Mouse (Mus musculus): ENCODE data around the gene Epb42. TPM values are rescaled to one million over a fixed set of nuclear protein-coding genes. Genes with fewer than 3 reads are reported as not detected.
"Not testable (repeated sequence)": the region's sequence is repeated elsewhere in the genome, so short reads cannot be mapped to it uniquely, and the experiment has no call there.

Epb42 gene
- polyA plus RNA-seq, 1 experiment: not detected

- Histone ChIP-seq H3K4me1 (ENCODE audit: control insufficient read depth, insufficient read depth, low read length) (no peaks in the 10 kb centered on the region), H3K27me3 (ENCODE audit: control insufficient read depth, insufficient read depth, low read length) (no peaks in the 10 kb centered on the region), H3K4me3 (ENCODE audit: control insufficient read depth, low read depth, low read length) (no peak overlapping the region), H3K36me3 (ENCODE audit: control insufficient read depth, insufficient read depth, low read length) (no peaks in the 10 kb centered on the region), H3K27ac (ENCODE audit: control insufficient read depth, insufficient read depth, low read depth, low read length) (no peak overlapping the region)
- TF ChIP-seq CTCF (IDR thresholded peaks at IDR 0.05; ENCODE audit: control insufficient read depth, insufficient read depth, insufficient replicate concordance, low read depth, low read length) (no peak), POLR2A (IDR thresholded peaks at IDR 0.05; ENCODE audit: control insufficient read depth, low read depth, low read length) (no peak)
Observed at GRCm38 (mm10) chr2:121061315-121061714, 24.4 kb upstream of the Epb42 start.

DNA sequence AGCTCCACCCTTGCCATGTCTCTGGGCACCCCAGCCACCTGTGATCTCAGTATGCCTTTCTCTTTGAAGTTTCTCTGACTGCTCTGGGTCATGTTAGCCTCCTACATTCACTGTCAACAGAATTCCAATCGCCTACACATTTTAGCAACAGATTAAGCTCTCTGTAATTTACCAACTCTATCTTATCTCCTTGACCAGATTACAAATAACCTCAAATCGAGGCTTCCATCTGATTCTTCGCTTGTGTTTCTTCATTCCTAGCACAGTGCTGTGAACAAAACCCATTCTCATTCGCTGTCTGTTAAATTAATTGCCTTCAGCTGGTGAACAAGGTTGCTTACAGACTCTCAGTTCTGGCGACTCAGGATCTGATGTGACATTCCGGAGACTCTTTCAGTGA, 21.1 kb upstream of the Epb42 start:
- no peaks in the 10 kb centered on the region for H3K36me3 ChIP-seq (ENCODE audit: control insufficient read depth, insufficient read depth, low read length)
- H3K27ac ChIP-seq (ENCODE audit: control insufficient read depth, insufficient read depth, low read depth, low read length): no peak overlapping the region
- no peaks in the 10 kb centered on the region for H3K4me1 ChIP-seq (ENCODE audit: control insufficient read depth, insufficient read depth, low read length)
- TF ChIP-seq CTCF (IDR thresholded peaks at IDR 0.05; ENCODE audit: control insufficient read depth, insufficient read depth, insufficient replicate concordance, low read depth, low read length) (no peak), POLR2A (IDR thresholded peaks at IDR 0.05; ENCODE audit: control insufficient read depth, low read depth, low read length) (no peak)
- H3K4me3 ChIP-seq (ENCODE audit: control insufficient read depth, low read depth, low read length): no peak overlapping the region
- no peaks in the 10 kb centered on the region for H3K27me3 ChIP-seq (ENCODE audit: control insufficient read depth, insufficient read depth, low read length)

GRCm38 (mm10) chr2:121055915-121056314, 19.0 kb upstream of the Epb42 start:
- TF ChIP-seq CTCF (IDR thresholded peaks at IDR 0.05; ENCODE audit: control insufficient read depth, insufficient read depth, insufficient replicate concordance, low read depth, low read length) (no peak), POLR2A (IDR thresholded peaks at IDR 0.05; ENCODE audit: control insufficient read depth, low read depth, low read length) (no peak)
- Histone ChIP-seq H3K27ac (ENCODE audit: control insufficient read depth, insufficient read depth, low read depth, low read length) (no peak overlapping the region), H3K27me3 (ENCODE audit: control insufficient read depth, insufficient read depth, low read length) (no peaks in the 10 kb centered on the region), H3K36me3 (ENCODE audit: control insufficient read depth, insufficient read depth, low read length) (no peaks in the 10 kb centered on the region), H3K4me1 (ENCODE audit: control insufficient read depth, insufficient read depth, low read length) (no peaks in the 10 kb centered on the region), H3K4me3 (ENCODE audit: control insufficient read depth, low read depth, low read length) (no peak overlapping the region)

DNA sequence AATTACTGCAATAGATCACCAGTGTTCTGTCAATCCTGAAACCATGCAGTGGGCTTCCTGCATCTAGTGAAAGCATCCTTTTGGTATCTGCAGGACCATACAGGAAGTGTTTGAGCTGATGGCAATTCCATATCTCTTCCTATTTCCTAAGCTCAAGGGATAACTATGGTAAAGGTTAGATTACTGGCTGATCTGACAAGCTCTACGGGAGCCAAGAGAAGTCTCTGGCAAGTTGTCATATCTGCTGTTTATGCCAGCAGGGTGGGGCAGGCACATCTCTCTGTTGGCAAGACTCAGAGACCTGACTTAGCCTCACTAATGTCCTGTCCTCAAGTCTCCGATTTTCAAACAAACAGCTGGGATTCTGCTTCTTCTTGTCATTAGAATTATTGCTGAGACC, 17.2 kb upstream of the Epb42 start:
- no peak for TF ChIP-seq POLR2A (IDR thresholded peaks at IDR 0.05; ENCODE audit: control insufficient read depth, low read depth, low read length)
- no peak overlapping the region for H3K27ac ChIP-seq (ENCODE audit: control insufficient read depth, insufficient read depth, low read depth, low read length)
- H3K4me3 ChIP-seq (ENCODE audit: control insufficient read depth, low read depth, low read length): no peak overlapping the region
- no peaks in the 10 kb centered on the region for H3K4me1 ChIP-seq (ENCODE audit: control insufficient read depth, insufficient read depth, low read length)
- no peaks in the 10 kb centered on the region for H3K36me3 ChIP-seq (ENCODE audit: control insufficient read depth, insufficient read depth, low read length)
- no peaks in the 10 kb centered on the region for H3K27me3 ChIP-seq (ENCODE audit: control insufficient read depth, insufficient read depth, low read length)

DNA sequence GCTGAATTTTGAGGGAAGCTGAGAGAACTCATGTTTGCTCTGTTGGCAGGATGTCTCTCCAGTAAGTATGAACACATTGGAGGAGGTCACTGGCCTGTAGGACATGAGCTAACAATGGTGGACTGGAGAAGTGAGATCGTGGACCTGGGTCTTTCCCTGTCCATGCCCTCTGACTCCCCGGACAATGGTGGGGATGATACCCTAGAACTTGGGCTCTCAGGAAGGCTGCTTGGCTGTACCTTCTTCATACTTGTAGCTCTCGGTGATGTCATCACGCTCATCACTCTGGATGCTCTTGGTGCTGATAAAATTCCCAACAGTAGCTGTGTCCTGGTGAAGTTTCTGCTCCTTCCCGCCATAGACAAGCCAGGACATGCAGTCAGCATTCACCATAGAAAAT, 15.3 kb upstream of the Epb42 start:
- H3K27ac ChIP-seq (ENCODE audit: control insufficient read depth, insufficient read depth, low read depth, low read length): no peak overlapping the region
- H3K4me1 ChIP-seq (ENCODE audit: control insufficient read depth, insufficient read depth, low read length): no peaks in the 10 kb centered on the region
- H3K36me3 ChIP-seq (ENCODE audit: control insufficient read depth, insufficient read depth, low read length): no peaks in the 10 kb centered on the region
- TF ChIP-seq POLR2A (IDR thresholded peaks at IDR 0.05; ENCODE audit: control insufficient read depth, low read depth, low read length): no peak
- no peak for TF ChIP-seq CTCF (IDR thresholded peaks at IDR 0.05; ENCODE audit: control insufficient read depth, insufficient read depth, insufficient replicate concordance, low read depth, low read length)
- no peak overlapping the region for H3K4me3 ChIP-seq (ENCODE audit: control insufficient read depth, low read depth, low read length)
- H3K27me3 ChIP-seq (ENCODE audit: control insufficient read depth, insufficient read depth, low read length): no peaks in the 10 kb centered on the region

- H3K4me1 ChIP-seq (ENCODE audit: control insufficient read depth, insufficient read depth, low read length): no peaks in the 10 kb centered on the region
- no peak overlapping the region for H3K27ac ChIP-seq (ENCODE audit: control insufficient read depth, insufficient read depth, low read depth, low read length)
- H3K27me3 ChIP-seq (ENCODE audit: control insufficient read depth, insufficient read depth, low read length): no peaks in the 10 kb centered on the region
- TF ChIP-seq CTCF (IDR thresholded peaks at IDR 0.05; ENCODE audit: control insufficient read depth, insufficient read depth, insufficient replicate concordance, low read depth, low read length): no peak
- no peak for TF ChIP-seq POLR2A (IDR thresholded peaks at IDR 0.05; ENCODE audit: control insufficient read depth, low read depth, low read length)
- no peak overlapping the region for H3K4me3 ChIP-seq (ENCODE audit: control insufficient read depth, low read depth, low read length)
- no peaks in the 10 kb centered on the region for H3K36me3 ChIP-seq (ENCODE audit: control insufficient read depth, insufficient read depth, low read length)
Observed at GRCm38 (mm10) chr2:121045653-121046052, 8.8 kb upstream of the Epb42 start.

DNA sequence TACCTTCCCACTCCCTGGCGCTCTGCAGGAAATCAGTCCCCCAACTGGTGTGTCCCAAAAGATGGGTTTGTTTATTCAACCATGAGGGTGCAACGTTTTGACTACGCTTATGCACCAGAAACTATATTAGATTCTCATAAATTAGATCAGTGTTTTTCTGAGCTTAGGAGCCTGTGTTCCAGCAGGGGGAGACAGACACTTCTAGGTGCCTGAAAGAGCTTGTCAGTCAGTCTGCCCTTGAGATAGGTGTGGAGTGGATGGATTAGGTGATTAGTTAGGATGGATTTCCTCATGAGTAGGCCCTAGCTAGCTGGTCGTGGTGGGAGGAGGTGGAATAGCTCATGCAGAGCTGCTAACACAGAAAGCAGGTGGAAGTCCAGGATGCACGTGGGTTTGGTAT, 4.2 kb upstream of the Epb42 start:
- Histone ChIP-seq H3K36me3 (ENCODE audit: control insufficient read depth, insufficient read depth, low read length) (no peaks in the 10 kb centered on the region), H3K27ac (ENCODE audit: control insufficient read depth, insufficient read depth, low read depth, low read length) (no peak overlapping the region), H3K4me3 (ENCODE audit: control insufficient read depth, low read depth, low read length) (no peak overlapping the region), H3K27me3 (ENCODE audit: control insufficient read depth, insufficient read depth, low read length) (no peaks in the 10 kb centered on the region), H3K4me1 (ENCODE audit: control insufficient read depth, insufficient read depth, low read length) (no peaks in the 10 kb centered on the region)
- TF ChIP-seq POLR2A (IDR thresholded peaks at IDR 0.05; ENCODE audit: control insufficient read depth, low read depth, low read length): no peak
- TF ChIP-seq CTCF (IDR thresholded peaks at IDR 0.05; ENCODE audit: control insufficient read depth, insufficient read depth, insufficient replicate concordance, low read depth, low read length): no peak

- Histone ChIP-seq H3K4me1 (ENCODE audit: control insufficient read depth, insufficient read depth, low read length) (no peaks in the 10 kb centered on the region), H3K27ac (ENCODE audit: control insufficient read depth, insufficient read depth, low read depth, low read length) (no peak overlapping the region), H3K4me3 (ENCODE audit: control insufficient read depth, low read depth, low read length) (no peak overlapping the region), H3K27me3 (ENCODE audit: control insufficient read depth, insufficient read depth, low read length) (no peaks in the 10 kb centered on the region), H3K36me3 (ENCODE audit: control insufficient read depth, insufficient read depth, low read length) (no peaks in the 10 kb centered on the region)
- TF ChIP-seq POLR2A (IDR thresholded peaks at IDR 0.05; ENCODE audit: control insufficient read depth, low read depth, low read length): no peak
- TF ChIP-seq CTCF (IDR thresholded peaks at IDR 0.05; ENCODE audit: control insufficient read depth, insufficient read depth, insufficient replicate concordance, low read depth, low read length): no peak
Observed at GRCm38 (mm10) chr2:121039382-121039781, 2.5 kb upstream of the Epb42 start.

- not testable (repeated sequence) for H3K27ac ChIP-seq (ENCODE audit: control insufficient read depth, insufficient read depth, low read depth, low read length); H3K4me3 ChIP-seq (ENCODE audit: control insufficient read depth, low read depth, low read length); H3K27me3 ChIP-seq (ENCODE audit: control insufficient read depth, insufficient read depth, low read length); H3K4me1 ChIP-seq (ENCODE audit: control insufficient read depth, insufficient read depth, low read length); H3K36me3 ChIP-seq (ENCODE audit: control insufficient read depth, insufficient read depth, low read length)
Observed at GRCm38 (mm10) chr2:121038851-121039250, 2.0 kb upstream of the Epb42 start.

All from testis, adult 2 months (tissue).